Mouse (Mus musculus) neural tube, embryonic 11.5 days (tissue): ENCODE results near the gene Ctnna3. TPM values are rescaled to one million over a fixed set of nuclear protein-coding genes. Genes with fewer than 3 reads are reported as not detected.

Source experiments
- ATAC-seq: fragments of 200-750 bp; cut with Nextera tagmentation; 2 replicates; pipeline ENCODE4 v1.8.0; 2017; ENCODE audit warnings: moderate number of reproducible peaks, mild to moderate bottlenecking, moderate TSS enrichment, moderate library complexity; ENCODE audit not compliant: insufficient read depth, low FRiP score, low TSS enrichment
- DNase-seq: peaks from one replicate; pipeline ENCODE4 v3.0.0-alpha.2; 2015; ENCODE audit warnings: low spot score
- H3K27ac ChIP-seq: fragments of 300-500 bp; sonication (generic); 2 replicates; pipeline ENCODE4 v1.5.1; 2014; ENCODE audit warnings: low read depth, mild to moderate bottlenecking, low read length
- H3K27me3 ChIP-seq: fragments of 300-500 bp; sonication (generic); 2 replicates; pipeline ENCODE4 v1.6.1; 2014; ENCODE audit warnings: mild to moderate bottlenecking, low read length, mixed read lengths; ENCODE audit not compliant: control insufficient read depth, insufficient read depth
- H3K36me3 ChIP-seq: fragments of 300-500 bp; sonication (generic); 2 replicates; pipeline ENCODE4 v1.6.1; 2014; ENCODE audit warnings: mild to moderate bottlenecking, low read length, moderate library complexity, mixed read lengths; ENCODE audit not compliant: control insufficient read depth, insufficient read depth
- H3K4me1 ChIP-seq: fragments of 300-500 bp; sonication (generic); 2 replicates; pipeline ENCODE4 v1.6.1; 2014; ENCODE audit warnings: low read length, mixed read lengths; ENCODE audit not compliant: control insufficient read depth, insufficient read depth
- H3K4me2 ChIP-seq: fragments of 300-500 bp; sonication (generic); 2 replicates; pipeline ENCODE4 v1.6.1; 2014; ENCODE audit warnings: low read depth, mild to moderate bottlenecking, moderate library complexity
- H3K4me3 ChIP-seq: fragments of 300-500 bp; sonication (generic); 2 replicates; pipeline ENCODE4 v1.5.1; 2014; ENCODE audit warnings: low read depth, low read length
- H3K9ac ChIP-seq: fragments of 300-500 bp; sonication (generic); 2 replicates; pipeline ENCODE4 v1.6.1; 2014; ENCODE audit warnings: mild to moderate bottlenecking, low read length
- H3K9me3 ChIP-seq: fragments of 300-500 bp; sonication (generic); 2 replicates; pipeline ENCODE4 v1.6.1; 2016; ENCODE audit warnings: low read length; ENCODE audit not compliant: control insufficient read depth
- WGBS: fragments of 180-500 bp; shearing (Covaris S2); extraction: QIAGEN DNeasy Blood & Tissue Kit; methylation state at CpG from one replicate; pipeline ENCODE4 v1.1.7; 2014; 5-methylcytosine and 5-hydroxymethylcytosine counted together
- polyA plus RNA-seq: library from polyadenylated mRNA; unstranded; fragments of >200 nt; fragmentation: Nextera tagmentation; extraction: Ambion mirVana; gene quantifications from 2 replicates; pipeline ENCODE4 v1.2.1, GENCODE M21; 2014

Ctnna3 gene
- polyA plus RNA-seq, 1 experiment from 2014 or later = 0.33 TPM

DNA sequence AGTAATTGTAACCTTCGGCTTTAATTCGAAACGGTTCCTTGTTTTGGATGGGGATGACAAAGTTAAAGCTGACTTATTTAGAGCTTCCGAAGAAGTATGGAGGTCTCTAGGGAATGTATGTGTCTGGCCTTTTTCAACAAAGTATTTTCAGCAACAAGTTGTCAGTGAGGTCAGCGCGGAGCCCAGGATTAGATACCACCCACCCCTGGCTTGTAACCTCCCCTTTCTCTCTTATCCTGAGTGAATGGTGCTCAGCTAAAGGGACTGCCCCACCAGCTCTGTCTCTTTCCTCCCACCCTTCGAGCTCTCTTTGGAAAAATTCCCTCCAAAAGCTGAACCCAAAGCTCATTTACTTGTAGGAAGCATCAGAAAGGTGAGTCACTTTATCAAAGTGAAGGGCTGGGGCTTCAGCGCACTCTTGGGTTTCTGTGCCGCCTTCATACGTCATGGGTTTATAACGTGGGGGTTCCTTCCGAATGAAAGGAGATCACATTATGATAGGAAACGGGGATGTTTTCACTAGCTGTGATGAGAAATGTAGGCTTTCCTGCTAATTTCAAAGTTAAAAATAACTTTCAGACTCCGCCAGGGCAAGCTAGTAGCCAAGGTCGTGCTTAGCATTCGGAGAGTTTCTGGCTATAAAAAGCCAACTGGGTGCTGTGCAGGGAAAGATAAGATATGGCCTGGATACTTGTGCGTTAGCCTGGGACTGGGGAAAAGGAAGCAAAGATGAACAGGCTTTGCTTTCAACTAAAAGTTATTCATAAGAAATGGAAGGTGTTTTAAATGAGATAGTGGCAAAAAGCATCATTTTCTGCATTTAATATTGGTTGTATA, 27.6 kb downstream of the Ctnna3 start:
- no peak overlapping the region for H3K4me3 ChIP-seq
- H3K27me3 ChIP-seq = no peaks in the 10 kb centered on the region
- no peaks in the 10 kb centered on the region for H3K9me3 ChIP-seq
- DNase-seq (no peak), ATAC-seq (no peak)
- 0 out of 2 replicates have a peak, but pooled peaks cover 5% of the 10 kb centered on the region for H3K4me1 ChIP-seq
- H3K27ac ChIP-seq = no peak overlapping the region
- H3K36me3 ChIP-seq = no peaks in the 10 kb centered on the region
- H3K9ac ChIP-seq = no peak overlapping the region
- no peak overlapping the region for H3K4me2 ChIP-seq
- 79% methylated on average over 17 of the region's 17 CpGs for WGBS

DNA sequence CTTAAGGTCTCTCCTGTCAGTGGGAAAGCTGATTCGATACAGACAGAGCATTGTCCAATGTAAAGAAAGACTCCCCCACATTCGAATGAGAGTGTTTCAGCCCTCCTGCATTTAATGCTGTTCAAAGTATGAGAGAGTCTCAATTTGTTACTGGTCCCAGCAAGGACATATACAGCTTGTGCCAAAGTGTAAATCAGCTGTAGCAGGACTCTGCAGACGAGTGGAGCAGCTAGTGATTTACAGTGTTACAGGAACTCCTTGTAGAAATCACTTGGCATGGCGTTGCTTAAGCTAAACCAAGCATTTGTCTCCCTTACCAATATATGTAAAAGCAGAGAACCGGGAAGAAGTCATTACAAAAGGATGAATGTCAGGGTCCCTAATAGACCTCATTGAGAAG, 31.0 kb downstream of the Ctnna3 start:
- Histone ChIP-seq H3K27ac (no peak overlapping the region), H3K4me1 (no peaks in the 10 kb centered on the region), H3K4me2 (no peak overlapping the region), H3K9me3 (no peaks in the 10 kb centered on the region), H3K27me3 (no peaks in the 10 kb centered on the region), H3K9ac (no peak overlapping the region), H3K4me3 (no peak overlapping the region), H3K36me3 (no peaks in the 10 kb centered on the region)
- WGBS = 65% methylated on average over 5 of the region's 5 CpGs
- ATAC-seq (no peak), DNase-seq (no peak)

DNA sequence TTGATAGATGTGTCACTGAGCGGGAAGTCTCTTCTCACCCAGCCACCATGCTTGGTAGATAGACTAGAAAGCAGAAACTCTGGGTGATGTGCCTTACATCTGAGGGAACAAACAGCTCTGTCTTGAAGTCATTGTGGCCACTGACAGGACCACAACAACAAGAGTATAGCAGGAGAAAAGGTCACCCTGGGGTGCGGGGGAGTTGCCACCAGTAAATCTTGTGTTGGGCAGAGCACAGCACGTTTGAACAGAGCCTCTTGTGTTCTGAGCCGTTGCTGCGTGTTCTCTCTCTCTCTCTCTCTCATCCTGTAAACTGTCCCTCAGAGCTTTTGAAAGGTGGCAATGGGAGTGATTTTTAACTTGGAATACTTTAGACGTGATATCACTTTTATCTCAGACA, 42.6 kb downstream of the Ctnna3 start:
- peak; percentile 33 for DNase-seq
- no peak for ATAC-seq
- WGBS = 37% methylated on average over 6 of the region's 6 CpGs

DNA sequence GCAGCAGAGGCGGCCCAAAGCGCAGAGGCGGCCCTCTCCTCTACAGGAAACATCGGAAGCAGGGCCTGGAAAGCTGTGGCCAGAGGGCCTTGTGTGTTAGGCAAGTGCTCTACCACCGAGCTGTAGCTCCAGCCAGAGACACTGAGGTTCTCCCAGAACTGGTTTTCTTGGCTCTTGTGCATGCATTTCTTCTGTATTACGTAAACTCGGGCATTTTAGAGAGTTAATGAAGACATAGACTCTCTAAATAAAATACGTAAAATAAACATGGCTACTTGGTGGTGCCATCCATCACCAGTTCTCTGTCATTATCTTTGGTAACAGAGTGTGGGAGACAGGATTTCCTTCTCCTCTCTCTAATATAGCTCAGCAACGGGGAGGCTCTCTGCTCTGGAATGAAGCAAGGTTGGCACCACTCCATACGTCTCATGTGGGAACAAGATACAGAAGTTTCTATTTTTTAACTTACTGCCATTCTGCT, 46.3 kb downstream of the Ctnna3 start:
- no peak overlapping the region for H3K4me2 ChIP-seq
- ATAC-seq (no peak), DNase-seq (no peak)
- H3K4me1 ChIP-seq = no peaks in the 10 kb centered on the region
- 84% methylated on average over 10 of the region's 10 CpGs for WGBS
- H3K27me3 ChIP-seq = no peaks in the 10 kb centered on the region
- no peak overlapping the region for H3K27ac ChIP-seq
- no peak overlapping the region for H3K4me3 ChIP-seq
- no peaks in the 10 kb centered on the region for H3K36me3 ChIP-seq
- H3K9me3 ChIP-seq = no peaks in the 10 kb centered on the region
- no peak overlapping the region for H3K9ac ChIP-seq

More for the DNA sequence above, 42.6 kb downstream of the Ctnna3 start:
- Histone ChIP-seq H3K9ac (no peak overlapping the region), H3K36me3 (no peaks in the 10 kb centered on the region), H3K27me3 (no peaks in the 10 kb centered on the region), H3K4me3 (no peak overlapping the region), H3K9me3 (no peaks in the 10 kb centered on the region), H3K4me1 (no peaks in the 10 kb centered on the region), H3K27ac (no peak overlapping the region), H3K4me2 (no peak overlapping the region)

DNA sequence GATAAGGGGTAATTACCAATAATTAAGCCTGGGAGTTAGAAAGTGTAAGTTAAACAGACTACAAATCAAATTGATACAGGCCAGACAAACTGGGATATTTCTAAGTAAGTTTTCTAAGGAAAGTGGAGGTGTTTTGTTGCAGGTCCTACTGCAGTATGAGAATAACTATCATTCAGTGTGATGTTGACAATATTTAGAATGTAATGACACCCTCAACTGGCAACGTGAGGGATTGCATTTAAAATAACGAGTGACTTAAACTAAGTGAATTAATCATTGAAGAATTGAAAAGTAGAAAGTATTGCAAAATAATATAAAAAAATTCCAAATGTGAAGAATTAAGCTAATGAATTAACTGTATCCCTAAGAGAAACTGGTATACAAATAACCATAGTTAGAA, 49.0 kb downstream of the Ctnna3 start:
- no peak overlapping the region for H3K4me2 ChIP-seq
- DNase-seq (no peak), ATAC-seq (no peak)
- H3K27me3 ChIP-seq = no peaks in the 10 kb centered on the region
- no peak overlapping the region for H3K9ac ChIP-seq
- H3K4me3 ChIP-seq = no peak overlapping the region
- H3K4me1 ChIP-seq = no peaks in the 10 kb centered on the region
- no peaks in the 10 kb centered on the region for H3K9me3 ChIP-seq
- 52% methylated on average over 2 of the region's 2 CpGs for whole genome bisulfite sequencing
- H3K36me3 ChIP-seq = no peaks in the 10 kb centered on the region
- no peak overlapping the region for H3K27ac ChIP-seq

DNA sequence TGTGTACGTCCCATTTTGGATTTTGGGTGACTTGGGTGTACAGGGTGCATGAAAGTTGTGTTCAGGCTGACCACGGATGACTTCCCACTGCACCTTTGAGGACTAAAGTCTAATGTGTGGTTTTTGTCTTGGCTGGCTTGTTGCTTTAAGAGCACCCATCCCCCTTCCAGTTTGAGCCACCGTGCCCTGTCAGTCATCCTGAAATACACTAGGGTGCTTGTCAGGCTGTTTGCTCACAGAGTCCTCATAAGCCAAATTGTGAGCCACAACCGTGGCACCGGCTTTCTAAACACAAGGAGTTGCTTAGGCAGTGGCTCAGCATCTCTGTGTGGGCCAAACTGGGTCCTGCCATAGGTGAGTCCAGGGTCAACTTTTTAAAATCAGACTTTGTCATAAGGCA, 50.2 kb downstream of the Ctnna3 start:
- H3K27ac ChIP-seq = no peak overlapping the region
- no peaks in the 10 kb centered on the region for H3K27me3 ChIP-seq
- no peaks in the 10 kb centered on the region for H3K4me1 ChIP-seq
- no peaks in the 10 kb centered on the region for H3K36me3 ChIP-seq
- H3K9me3 ChIP-seq = no peaks in the 10 kb centered on the region
- WGBS = 74% methylated on average over 5 of the region's 5 CpGs
- ATAC-seq = no peak
- no peak overlapping the region for H3K4me2 ChIP-seq
- DNase-seq = no peak
- H3K9ac ChIP-seq = no peak overlapping the region
- no peak overlapping the region for H3K4me3 ChIP-seq

DNA sequence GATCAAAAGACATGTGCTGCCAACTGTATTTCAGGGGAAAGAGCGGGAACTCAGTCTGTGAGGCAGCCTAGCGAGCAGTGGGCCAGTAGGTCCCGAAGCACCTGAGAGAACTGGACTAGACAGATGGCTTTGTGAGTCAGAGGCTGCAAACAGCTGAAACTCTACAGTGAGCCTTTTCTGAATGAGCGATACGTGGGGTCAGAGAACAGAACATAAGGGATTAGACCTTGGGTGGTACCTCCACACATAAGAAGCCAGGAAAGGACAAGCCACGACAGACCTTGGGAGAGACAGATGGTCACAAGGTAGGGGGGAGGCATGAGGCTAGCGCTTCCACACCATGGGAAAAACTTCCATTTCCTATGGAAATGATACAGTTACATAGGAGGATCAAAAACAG, 58.4 kb downstream of the Ctnna3 start:
- no peak for DNase-seq
- no peak overlapping the region for H3K27ac ChIP-seq
- no peaks in the 10 kb centered on the region for H3K9me3 ChIP-seq
- no peaks in the 10 kb centered on the region for H3K4me1 ChIP-seq
- no peaks in the 10 kb centered on the region for H3K27me3 ChIP-seq
- no peak overlapping the region for H3K4me2 ChIP-seq
- WGBS = 85% methylated on average over 7 of the region's 7 CpGs
- no peaks in the 10 kb centered on the region for H3K36me3 ChIP-seq
- no peak overlapping the region for H3K9ac ChIP-seq
- no peak overlapping the region for H3K4me3 ChIP-seq
- ATAC-seq = no peak

DNA sequence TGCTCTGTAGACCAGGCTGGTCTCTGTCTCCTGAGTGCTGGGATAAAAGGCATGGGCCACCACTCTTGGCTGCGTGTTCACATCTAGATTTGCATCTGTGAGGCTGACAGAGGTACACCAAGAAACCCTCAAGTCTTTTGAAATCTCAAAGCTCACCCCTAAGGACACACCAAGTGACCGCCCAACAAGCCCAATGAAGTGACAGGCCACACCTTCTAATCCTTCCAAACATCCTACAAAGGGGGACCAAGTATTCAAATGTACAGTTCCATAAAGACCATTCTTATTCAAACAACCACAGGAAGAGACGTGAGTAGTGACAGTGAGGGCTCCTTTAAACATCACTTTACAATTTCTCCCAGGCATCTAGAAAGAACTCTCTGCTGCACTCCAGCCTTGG, 94.1 kb downstream of the Ctnna3 start:
- Histone ChIP-seq H3K9me3 (no peaks in the 10 kb centered on the region), H3K4me2 (no peak overlapping the region), H3K27ac (no peak overlapping the region), H3K4me3 (no peak overlapping the region), H3K9ac (no peak overlapping the region), H3K4me1 (no peaks in the 10 kb centered on the region), H3K36me3 (no peaks in the 10 kb centered on the region), H3K27me3 (no peaks in the 10 kb centered on the region)
- no peak for DNase-seq
- WGBS = 83% methylated on average over 3 of the region's 3 CpGs
- ATAC-seq = no peak

DNA sequence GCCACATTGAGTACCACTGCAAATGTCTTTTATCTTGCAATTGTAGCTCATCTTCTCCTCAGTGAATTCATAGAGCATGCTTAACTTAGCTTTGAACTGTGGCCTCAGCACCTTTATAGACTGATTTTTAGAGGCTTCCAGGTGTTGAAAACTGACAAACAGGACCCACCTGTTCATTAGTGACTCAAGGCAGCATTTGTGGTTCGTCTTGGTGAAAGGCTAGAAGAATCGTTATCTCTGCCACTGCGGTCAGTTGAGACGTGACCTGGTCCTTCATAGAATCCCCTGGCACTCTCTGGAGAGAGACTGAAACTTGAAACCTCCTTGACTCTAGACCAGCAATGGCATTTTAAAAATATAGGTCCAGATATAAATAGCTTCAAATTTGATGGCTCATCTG, 96.1 kb downstream of the Ctnna3 start:
- no peaks in the 10 kb centered on the region for H3K4me1 ChIP-seq
- no peaks in the 10 kb centered on the region for H3K27me3 ChIP-seq
- ATAC-seq (no peak), DNase-seq (no peak)
- no peaks in the 10 kb centered on the region for H3K36me3 ChIP-seq
- no peak overlapping the region for H3K27ac ChIP-seq
- no peak overlapping the region for H3K4me3 ChIP-seq
- 86% methylated on average over 4 of the region's 4 CpGs for WGBS
- H3K9ac ChIP-seq = no peak overlapping the region
- no peaks in the 10 kb centered on the region for H3K9me3 ChIP-seq
- H3K4me2 ChIP-seq = no peak overlapping the region
